Mouse (Mus musculus) hindlimb bud, embryonic 11.5 days (tissue): ENCODE measurements around the gene Pik3r2.

Experiments used
- DNase-seq: peaks from one replicate; pipeline ENCODE4 v3.0.0-alpha.2; 2012; ENCODE audit warnings: low read depth, low spot score; ENCODE audit errors: extremely low spot score

Pik3r2 gene

DNA sequence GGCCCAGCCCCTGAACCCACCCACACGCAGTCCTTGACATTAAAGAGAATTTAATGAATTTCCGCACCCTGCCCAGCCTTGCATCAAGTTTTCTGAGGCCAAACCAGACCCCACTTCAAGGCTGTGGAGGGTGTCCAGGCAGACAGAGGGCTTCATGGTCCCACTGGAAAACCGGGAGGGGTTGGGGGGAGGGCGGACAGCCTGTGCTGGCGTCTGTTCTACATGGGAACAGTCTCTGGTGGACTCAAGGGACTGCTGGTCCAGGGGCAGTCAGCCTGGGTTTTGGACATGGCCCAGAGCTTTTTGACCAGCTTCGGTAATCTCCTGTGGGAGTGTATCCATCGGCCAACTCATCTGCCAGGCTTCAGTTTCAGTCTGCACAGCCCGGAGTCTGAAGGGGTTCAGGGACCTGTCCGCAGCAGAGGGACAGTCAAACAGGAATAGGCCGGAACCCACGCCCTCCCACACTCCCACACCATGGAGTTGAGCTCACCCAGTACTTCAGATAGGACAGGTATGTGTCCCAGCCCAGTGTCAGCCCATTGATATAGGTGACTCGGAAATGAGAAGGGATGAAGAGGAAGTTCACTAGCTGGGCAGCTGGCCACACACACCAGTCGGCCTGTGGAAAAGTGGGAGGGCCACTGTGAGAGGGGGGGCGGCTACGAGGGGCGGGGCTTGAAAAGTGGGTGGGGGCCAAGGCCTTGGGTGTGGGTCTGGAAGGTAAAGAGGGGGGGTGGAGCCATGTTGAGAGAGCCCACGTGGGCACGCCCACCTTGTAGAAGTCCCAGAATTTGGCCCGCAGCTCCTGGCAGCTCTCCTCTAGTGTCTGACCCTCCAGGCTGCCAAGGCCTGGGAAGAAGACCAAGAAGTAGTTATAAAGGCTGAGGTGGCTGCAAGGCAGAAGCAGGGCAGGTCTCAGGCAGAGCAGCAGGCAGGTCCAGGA is 17.6 kb downstream of the Pik3r2 start:
- DNase-seq: no peak

- no peak for DNase-seq
Measured at GRCm38 (mm10) chr8:70758308-70758615, 18.3 kb downstream of the Pik3r2 start.

DNA sequence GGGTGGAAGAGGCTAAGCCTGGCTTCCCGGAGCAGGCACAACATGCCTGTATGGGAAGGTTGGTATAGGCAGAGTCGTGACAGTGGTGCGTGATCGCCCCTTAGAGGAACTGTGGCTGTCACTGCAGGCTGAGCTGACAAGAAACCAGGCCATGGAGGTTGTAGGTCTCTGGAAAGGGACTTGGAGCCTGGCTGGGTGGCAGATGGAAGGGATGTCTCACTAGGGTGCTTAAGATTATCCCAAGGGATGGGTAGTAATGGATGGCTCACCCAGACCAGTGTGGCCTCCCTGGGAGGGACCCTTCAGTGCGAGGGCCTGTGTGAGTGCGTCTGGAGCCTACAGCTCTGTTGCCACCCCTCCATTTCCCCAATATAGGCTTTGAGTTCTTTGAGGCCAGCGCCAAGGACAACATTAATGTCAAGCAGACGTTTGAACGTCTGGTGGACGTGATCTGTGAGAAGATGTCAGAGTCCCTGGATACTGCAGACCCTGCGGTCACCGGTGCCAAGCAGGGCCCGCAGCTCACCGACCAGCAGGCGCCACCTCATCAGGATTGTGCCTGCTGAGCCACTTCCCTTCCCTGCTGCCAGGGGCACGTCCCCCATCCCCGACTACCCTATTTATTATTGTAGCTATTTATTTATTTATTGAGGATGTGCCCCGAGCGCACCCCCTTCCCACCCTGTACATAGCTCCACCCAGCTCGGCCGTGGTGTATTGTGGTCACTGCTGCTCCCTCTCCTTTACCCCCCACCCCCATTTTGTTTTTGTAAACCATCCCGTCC is 18.8 kb downstream of the Pik3r2 start:
- DNase-seq: no peak

GRCm38 (mm10) chr8:70756476-70757040 is 20.0 kb downstream of the Pik3r2 start:
- DNase-seq: no peak

- DNase-seq: no peak
Measured at GRCm38 (mm10) chr8:70755661-70756475, 20.6 kb downstream of the Pik3r2 start.

DNA sequence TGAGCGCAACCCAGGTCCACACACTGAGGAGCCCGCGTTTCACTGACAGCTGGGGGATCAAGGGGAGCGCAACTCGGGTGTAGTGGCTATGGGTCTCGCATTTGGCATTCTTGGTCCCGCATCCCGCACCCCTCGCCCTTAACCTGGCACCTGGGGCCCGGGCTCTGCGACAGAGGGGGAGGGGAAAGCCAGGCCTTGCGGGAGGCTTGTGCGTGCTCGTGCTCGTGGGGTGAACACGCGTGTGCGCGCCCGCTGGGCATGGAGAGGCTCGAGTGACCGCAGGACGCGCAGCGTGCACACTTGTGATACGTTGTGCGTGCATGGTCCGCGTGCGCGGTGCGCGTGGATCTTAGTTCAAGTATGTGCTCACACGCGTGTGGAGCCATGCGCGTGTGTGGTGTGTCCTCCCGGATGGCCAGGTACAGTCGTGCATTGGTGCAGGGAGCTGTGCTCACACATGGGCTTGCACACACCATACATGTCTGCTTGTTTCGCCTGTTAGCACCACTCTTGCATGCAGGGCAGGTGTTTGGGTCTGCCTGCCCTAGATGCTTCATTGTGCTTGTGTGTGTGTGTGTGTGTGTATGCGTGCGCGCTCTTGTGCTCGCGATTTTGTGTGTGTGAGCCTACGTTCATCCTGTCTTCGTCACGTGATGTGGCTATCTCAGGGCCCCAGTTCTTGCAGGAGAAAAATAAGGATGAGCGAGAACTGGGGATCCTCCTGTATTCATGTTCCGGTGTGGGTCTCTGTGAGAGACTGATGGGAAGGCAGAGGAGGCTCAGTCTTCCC is 21.4 kb downstream of the Pik3r2 start:
- DNase-seq: no peak

DNA sequence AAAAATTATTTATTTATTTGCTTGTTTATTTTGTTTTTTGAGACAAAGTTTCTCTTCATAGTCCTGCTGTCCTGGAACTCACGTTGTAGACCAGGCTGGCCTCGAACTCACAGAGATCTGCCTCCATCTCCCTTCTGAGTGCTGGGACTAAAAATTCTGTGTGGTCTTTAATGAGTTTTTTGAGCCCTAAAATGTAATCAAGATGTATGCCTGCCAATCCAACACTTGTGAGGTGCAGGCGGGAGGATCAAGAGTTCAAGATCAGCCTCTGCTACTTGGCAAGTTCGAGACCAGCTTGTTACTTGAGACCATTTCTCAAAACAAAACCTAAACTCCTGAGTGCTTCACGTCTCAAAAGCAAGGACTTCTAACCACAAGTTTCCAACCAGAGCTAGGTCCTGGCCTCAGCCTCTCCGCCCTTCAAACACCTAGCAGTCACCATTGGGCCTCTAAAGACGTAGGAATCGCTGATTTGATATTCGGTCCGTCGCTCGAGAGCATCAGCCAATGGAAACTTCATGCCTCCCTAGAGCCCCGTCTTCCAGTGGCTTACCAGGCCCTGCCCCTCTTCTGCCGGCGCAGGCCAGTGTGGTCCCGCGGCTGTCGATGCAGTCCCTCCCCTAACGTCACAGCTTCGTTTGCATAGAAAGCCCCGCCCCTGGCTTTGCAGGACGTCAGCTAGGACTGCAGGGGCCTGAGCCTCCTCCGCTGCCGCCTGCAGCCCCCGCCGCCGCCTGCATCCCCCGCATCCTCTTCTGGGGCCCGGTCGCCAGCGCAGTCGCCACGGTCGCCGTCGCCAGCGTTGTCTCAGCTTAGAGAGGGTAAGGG is 22.3 kb downstream of the Pik3r2 start, which contains the start of gene Rab3a:
Gene Rab3a (plus strand): TSS at position 637 of the 828 bp plus-strand sequence.
- DNase-seq: peak; percentile 96

- no peak for DNase-seq
Measured at GRCm38 (mm10) chr8:70753151-70753550, 23.4 kb downstream of the Pik3r2 start.

DNA sequence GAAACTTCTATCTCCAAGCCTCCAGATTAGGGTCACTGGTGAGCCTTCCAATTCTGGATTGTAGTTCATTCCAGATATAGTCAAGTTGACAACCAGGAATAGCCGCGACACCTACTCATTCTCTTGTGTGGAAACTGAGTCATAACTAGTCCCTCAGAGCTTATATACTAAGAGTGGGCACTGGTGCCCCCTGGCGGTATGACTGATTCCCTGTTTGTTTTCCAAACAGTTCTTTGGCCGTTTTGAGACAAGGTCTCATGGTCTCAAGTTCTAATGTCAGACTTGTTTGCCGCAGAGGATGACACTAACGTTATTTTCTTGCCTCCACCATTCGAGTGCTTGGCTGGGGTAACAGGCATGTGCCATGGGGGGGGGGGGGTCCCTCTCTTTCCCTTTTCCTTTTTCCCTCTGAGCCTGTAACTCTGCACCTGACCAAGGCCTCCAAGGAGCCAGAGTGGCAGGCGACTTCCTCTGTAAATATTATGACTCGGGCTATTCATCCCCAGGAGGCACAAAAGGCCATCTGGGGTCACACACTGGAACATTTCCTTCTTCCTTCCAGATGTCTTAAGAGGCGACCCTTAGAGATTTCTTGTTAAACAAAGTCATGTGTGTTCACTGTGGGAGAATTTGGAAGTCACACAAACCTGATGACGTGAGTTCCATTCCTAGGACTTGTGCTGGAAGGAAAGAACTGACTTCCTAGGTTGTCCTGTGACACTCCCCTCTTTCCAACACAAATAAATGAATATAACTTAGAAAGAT is 24.3 kb downstream of the Pik3r2 start:
- DNase-seq: no peak

DNA sequence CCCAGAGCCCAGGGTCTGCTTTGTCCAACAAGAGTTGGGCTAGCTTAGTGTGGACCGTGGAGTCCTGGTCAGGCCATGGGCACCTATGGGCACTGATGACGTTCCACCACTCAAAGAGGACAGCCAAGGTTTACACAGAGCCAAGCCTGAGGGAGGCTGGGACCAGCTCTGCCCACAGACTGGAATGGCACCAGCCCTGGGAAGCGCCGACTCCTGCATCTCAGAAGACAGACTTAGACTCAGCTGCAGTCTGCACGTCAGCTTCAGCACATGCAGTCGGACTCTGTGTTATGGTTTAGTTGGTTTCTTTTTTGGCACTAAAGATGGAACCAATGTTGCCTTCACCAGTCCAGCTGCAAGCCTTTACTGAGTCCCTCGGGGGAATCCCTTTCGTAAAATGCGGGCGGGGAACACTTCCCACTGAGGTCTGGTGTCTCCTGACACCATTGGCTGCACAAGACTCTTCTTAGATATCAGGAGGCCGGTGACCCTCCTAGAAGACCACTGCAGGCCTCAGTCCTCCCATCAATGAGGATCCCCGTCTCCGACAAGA is 26.3 kb downstream of the Pik3r2 start:
- DNase-seq: no peak

DNA sequence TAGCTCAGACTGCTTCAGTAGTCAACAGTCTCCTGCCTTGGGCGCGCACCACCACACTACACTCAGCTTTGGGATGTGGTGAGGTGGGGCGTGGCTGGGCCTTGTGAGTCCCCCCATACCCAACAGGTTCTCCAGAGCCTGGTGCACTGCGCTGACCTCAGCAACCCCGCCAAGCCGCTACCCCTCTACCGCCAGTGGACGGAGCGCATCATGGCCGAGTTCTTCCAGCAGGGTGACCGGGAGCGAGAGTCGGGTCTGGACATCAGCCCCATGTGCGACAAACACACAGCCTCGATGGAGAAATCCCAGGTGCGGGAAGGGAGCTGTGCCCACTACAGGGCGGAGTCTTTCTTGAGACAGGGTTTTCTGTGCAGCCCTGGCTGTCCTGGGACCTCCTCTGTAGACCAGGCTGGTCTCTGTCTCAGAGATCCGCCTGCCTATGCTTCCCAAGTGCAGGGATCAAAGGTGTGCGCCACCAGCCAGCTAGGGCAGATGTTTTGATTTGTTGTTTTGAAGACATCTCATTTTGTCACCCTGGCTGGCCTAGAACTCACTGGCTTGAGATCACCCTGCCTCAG is 27.3 kb downstream of the Pik3r2 start:
- no peak for DNase-seq

- DNase-seq: no peak
Measured at GRCm38 (mm10) chr8:70748246-70749096, 28.0 kb downstream of the Pik3r2 start.

DNA sequence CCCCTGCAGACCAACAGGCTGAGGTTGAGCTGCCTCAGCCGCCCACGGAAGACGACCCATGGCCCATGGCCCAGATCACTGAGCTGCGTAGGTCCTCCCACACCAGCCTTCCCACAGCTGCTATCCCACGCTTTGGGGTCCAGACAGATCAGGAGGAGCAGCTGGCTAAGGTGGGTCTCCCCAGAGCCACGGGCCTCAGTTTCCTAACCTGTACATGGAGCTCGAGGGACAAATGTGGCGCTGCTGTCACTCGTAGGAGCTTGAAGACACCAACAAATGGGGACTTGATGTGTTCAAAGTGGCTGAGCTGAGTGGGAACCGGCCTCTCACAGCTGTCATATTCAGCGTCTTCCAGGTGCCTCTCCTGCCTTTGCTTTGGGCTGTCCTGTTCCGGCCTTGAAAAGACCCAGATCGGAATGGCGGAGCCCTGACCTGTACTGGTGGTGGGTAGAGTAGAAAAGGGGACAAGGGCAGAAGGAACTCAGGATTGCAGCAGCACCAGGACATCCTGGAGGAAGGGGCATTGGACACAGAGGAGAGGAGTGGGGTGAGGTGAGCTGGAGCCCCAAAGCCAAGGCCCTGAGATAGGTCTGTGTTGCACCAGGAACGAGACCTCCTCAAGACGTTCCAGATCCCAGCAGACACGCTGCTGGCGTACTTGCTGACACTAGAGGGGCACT is 29.2 kb downstream of the Pik3r2 start:
- DNase-seq: no peak

GRCm38 (mm10) chr8:70746676-70747075 is 29.8 kb downstream of the Pik3r2 start:
- no peak for DNase-seq

DNA sequence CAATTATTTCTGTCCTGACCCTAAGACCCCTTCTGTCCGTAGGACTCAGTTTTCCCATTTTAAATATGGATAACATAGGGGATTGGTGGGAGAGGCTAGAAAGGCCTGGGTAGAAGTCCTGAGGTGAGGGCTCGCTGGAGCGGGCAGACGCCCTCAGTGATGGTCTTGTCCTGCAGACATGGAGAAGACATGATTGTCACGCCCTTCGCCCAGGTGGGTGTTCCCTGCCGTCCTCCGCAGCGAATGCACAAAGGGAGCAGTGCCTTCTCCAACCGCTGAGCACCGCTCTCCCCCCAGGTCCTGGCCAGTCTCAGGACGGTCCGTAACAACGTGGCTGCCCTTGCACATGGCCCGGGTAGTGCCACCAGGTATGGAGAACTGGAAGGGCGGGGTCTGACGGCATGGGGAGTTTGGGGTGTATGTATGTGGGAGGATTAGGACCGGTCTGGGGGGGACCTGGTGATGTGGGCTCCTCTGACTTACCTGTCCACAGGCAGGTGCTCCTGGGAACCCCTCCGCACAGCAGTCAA is 30.8 kb downstream of the Pik3r2 start:
- DNase-seq: no peak

DNA sequence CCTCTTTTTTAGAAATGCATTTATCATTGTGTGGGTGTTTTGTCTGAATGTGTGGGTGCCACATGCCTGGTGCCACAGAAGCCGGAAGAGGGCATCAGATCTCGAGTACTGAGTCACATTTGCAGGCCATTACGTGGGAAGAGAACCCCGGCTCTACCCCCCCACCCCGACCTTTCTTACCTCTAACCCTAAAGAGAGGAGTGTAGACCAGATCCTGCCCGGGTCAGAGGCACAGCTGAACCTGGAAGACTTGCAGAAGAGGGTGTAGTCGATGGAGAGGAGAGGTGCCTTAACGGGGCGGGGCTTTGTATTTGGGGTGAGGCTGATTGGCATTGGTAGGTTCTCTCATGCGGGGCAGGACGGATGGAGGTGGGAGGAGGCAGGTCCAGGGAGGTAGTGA is 31.7 kb downstream of the Pik3r2 start:
- DNase-seq: no peak
